Mouse (Mus musculus) limb, embryonic 10.5 days (tissue): Measurements from ENCODE around the gene Cbfa2t2. TPM values are rescaled to one million over a fixed set of nuclear protein-coding genes. Genes with fewer than 3 reads are reported as not detected.
A peak's percentile ranks its signal among the peaks of the same experiment; 100 is the strongest.
"Not testable (repeated sequence)": the region's sequence is repeated elsewhere in the genome, so short reads cannot be mapped to it uniquely, and the experiment has no call there.

Experiments used
- DNase-seq: peaks from one replicate; pipeline ENCODE4 v3.0.0-alpha.2; 2017; ENCODE audit warnings: low spot score
- H3K27ac ChIP-seq: fragments of 300-500 bp; sonication (generic); 2 replicates; pipeline ENCODE4 v1.5.1; 2016; ENCODE audit warnings: mild to moderate bottlenecking
- H3K27me3 ChIP-seq: fragments of 300-500 bp; sonication (generic); 2 replicates; pipeline ENCODE4 v1.6.1; 2016; ENCODE audit warnings: low read depth, mild to moderate bottlenecking; ENCODE audit not compliant: poor library complexity, severe bottlenecking
- H3K36me3 ChIP-seq: fragments of 300-500 bp; sonication (generic); 2 replicates; pipeline ENCODE4 v1.6.1; 2016; ENCODE audit warnings: mild to moderate bottlenecking, moderate library complexity
- H3K4me1 ChIP-seq: fragments of 300-500 bp; sonication (generic); 2 replicates; pipeline ENCODE4 v1.6.1; 2016
- H3K4me3 ChIP-seq: fragments of 300-500 bp; sonication (generic); 2 replicates; pipeline ENCODE4 v1.5.1; 2016; ENCODE audit warnings: mild to moderate bottlenecking, moderate library complexity
- H3K9me3 ChIP-seq: fragments of 300-500 bp; sonication (generic); replicated peaks from 2 replicates; pipeline ENCODE4 v1.6.1; 2016; ENCODE audit warnings: mild to moderate bottlenecking
- WGBS: fragments of 180-500 bp; shearing (Covaris S2); methylation state at CpG from one replicate; pipeline ENCODE4 v1.1.7; 2016; 5-methylcytosine and 5-hydroxymethylcytosine counted together
- polyA plus RNA-seq: library from polyadenylated mRNA; unstranded; fragments of >200 nt; fragmentation: Nextera tagmentation; extraction: Ambion mirVana; gene quantifications from 2 replicates; pipeline ENCODE4 v1.2.1, GENCODE M21; 2016

Gene Cbfa2t2
- polyA plus RNA-seq, 1 experiment from 2014 or later: 59.2 TPM

DNA sequence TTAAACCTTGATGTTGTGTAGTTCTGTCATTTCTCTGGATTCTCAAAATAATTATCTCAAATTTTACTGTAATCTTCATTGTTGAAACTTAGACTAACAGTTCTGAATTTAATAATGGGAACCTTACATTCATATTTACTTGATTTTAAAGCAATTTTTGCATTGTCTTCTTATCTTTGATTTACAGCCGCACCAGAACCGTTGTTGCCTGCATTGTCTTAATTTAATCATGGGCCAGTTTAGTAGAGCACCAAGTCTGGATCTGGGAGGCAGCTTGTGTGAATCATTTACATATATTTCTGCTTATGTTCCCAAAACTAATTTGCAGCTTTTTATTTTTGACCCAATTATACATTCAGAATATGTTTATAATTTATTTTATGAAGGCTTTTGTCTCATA is 23.0 kb downstream of the Cbfa2t2 start:
- no peaks in the 10 kb centered on the region for H3K27me3 ChIP-seq
- peaks cover 36% of the 10 kb centered on the region for H3K4me1 ChIP-seq
- no peaks in the 10 kb centered on the region for H3K9me3 ChIP-seq
- no peak for DNase-seq
- H3K27ac ChIP-seq: no peak overlapping the region
- peaks cover 5% of the 10 kb centered on the region; the same call in 1 of the 2 replicates for H3K36me3 ChIP-seq
- WGBS: 61% methylated on average over 2 of the region's 2 CpGs
- H3K4me3 ChIP-seq: no peak overlapping the region

DNA sequence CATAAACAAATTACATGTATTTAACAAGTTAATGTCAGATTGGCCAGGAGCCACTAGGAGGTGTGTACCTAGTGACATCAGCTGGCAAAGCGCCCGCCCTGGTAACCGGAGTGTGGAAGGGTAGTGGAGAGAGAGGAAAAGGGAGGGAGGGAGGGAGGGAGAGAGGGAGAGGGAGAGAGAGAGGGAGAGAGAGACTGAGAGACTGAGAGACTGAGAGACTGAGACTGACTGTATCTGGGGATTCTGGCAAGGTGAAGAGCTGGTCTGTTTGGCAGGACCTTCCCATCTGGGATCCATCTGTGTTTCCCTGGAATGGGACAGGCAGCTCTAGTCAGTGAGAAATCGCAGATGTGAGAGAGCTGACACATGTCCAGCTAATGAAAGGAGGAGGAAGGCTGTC is 23.6 kb downstream of the Cbfa2t2 start:
- DNase-seq: peak; percentile 68
- H3K27me3 ChIP-seq: no peaks in the 10 kb centered on the region
- H3K36me3 ChIP-seq: peaks cover 5% of the 10 kb centered on the region; the same call in 1 of the 2 replicates
- H3K4me3 ChIP-seq: no peak overlapping the region
- no peaks in the 10 kb centered on the region for H3K9me3 ChIP-seq
- no peak overlapping the region for H3K27ac ChIP-seq
- WGBS: 17% methylated on average over 4 of the region's 4 CpGs
- H3K4me1 ChIP-seq: peaks cover 36% of the 10 kb centered on the region

DNA sequence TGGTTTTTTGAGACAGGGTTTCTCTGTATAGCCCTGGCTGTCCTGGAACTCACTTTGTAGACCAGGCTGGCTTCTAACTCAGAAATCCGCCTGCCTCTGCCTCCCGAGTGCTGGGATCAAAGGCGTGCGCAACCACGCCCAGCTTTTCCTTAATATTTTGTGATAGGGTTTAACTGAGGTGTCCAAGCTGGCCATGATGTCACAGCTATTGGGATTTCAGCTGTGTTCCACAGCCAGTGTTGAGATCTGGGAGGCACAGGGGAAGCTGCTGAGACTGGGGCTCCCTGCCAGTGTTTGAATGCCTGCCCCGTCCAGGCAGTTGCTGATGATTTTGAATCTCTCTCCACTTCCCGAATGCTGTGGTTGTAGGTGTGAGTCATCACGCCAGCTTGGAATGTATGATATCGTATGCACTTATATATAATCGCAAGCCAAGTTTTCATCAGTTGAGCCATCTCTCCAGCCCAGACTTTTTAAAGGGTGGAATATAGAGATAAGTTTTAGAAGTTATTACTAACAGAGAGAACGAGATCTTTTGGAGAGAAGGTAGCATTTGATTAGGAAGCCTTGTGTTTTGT is 27.4 kb downstream of the Cbfa2t2 start:
- no peaks in the 10 kb centered on the region for H3K9me3 ChIP-seq
- H3K4me3 ChIP-seq: no peak overlapping the region
- peaks cover 47% of the 10 kb centered on the region for H3K4me1 ChIP-seq
- DNase-seq: no peak
- 91% methylated on average over 11 of the region's 11 CpGs for WGBS
- H3K27ac ChIP-seq: no peak overlapping the region
- peaks cover 7% of the 10 kb centered on the region for H3K36me3 ChIP-seq
- no peaks in the 10 kb centered on the region for H3K27me3 ChIP-seq

DNA sequence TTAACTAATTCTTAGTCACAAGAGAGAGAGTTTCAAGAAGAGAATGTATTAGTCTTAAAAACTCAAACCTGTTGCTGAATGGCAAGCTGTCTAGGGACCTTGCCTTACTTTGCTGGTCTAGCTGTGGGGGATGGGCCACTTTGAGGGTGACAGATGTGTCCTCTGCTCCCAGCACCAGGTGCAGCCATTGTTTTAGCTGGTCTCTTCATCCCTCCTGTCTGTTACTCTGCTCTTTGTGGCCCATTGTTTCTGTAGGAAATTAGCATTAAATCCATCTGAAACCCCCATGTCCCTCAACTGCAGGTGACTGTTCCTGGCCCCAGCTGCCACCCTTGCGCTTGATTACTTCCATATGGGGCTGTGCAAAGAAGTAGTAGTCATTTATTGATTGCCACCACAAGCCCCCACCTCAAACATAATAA is 29.6 kb downstream of the Cbfa2t2 start:
- Histone ChIP-seq H3K27ac (no peak overlapping the region), H3K4me3 (no peak overlapping the region; the same call in 1 of the 2 replicates), H3K36me3 (peaks cover 7% of the 10 kb centered on the region), H3K4me1 (peaks cover 37% of the 10 kb centered on the region), H3K9me3 (no peaks in the 10 kb centered on the region), H3K27me3 (no peaks in the 10 kb centered on the region)
- peak; percentile 71 for DNase-seq
- 31% methylated on average over 1 of the region's 1 CpGs for WGBS

- H3K4me3 ChIP-seq: no peak overlapping the region
- DNase-seq: no peak
- peaks cover 7% of the 10 kb centered on the region for H3K36me3 ChIP-seq
- no peaks in the 10 kb centered on the region for H3K9me3 ChIP-seq
- H3K27me3 ChIP-seq: no peaks in the 10 kb centered on the region
- no peak overlapping the region for H3K27ac ChIP-seq
- H3K4me1 ChIP-seq: peaks cover 37% of the 10 kb centered on the region
- 82% methylated on average over 5 of the region's 5 CpGs for WGBS
These were observed 30.9 kb downstream of the Cbfa2t2 start for GRCm38 (mm10) chr2:154467139-154467538.

- Histone ChIP-seq H3K4me1 (no peaks in the 10 kb centered on the region), H3K9me3 (no peaks in the 10 kb centered on the region), H3K27ac (no peak overlapping the region), H3K36me3 (peaks cover 5% of the 10 kb centered on the region), H3K27me3 (no peaks in the 10 kb centered on the region), H3K4me3 (no peak overlapping the region)
- no peak for DNase-seq
- 95% methylated on average over 1 of the region's 1 CpGs for whole genome bisulfite sequencing
These were observed 38.2 kb downstream of the Cbfa2t2 start for GRCm38 (mm10) chr2:154474251-154475061.

DNA sequence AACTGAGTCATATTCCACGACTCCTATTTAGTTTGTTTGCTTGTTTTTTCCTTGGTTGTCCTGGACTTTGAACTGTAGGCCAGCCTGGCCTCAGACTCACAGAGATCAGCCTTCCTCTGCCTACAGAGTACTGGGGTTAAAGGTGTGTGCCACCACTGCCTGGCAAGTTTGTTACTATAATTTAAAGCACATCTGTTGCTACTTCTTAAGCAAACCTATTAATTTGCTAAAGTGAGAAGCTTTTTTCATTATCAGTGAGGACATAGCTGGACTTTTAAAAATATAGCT is 38.7 kb downstream of the Cbfa2t2 start:
- Histone ChIP-seq H3K9me3 (no peaks in the 10 kb centered on the region), H3K27ac (no peak overlapping the region), H3K4me1 (peaks cover 4% of the 10 kb centered on the region; the same call in 1 of the 2 replicates), H3K4me3 (no peak overlapping the region), H3K27me3 (no peaks in the 10 kb centered on the region), H3K36me3 (peaks cover 5% of the 10 kb centered on the region)
- WGBS: 88% methylated on average over 1 of the region's 1 CpGs
- DNase-seq: no peak

GRCm38 (mm10) chr2:154475861-154476260 is 39.6 kb downstream of the Cbfa2t2 start:
- no peaks in the 10 kb centered on the region for H3K27me3 ChIP-seq
- DNase-seq: no peak
- WGBS: 96% methylated on average over 7 of the region's 7 CpGs

GRCm38 (mm10) chr2:154477028-154477427 is 40.7 kb downstream of the Cbfa2t2 start:
- no peak for DNase-seq
- 85% methylated on average over 3 of the region's 3 CpGs for WGBS

More at GRCm38 (mm10) chr2:154475861-154476260, 39.6 kb downstream of the Cbfa2t2 start:
- peaks cover 8% of the 10 kb centered on the region; the same call in 1 of the 2 replicates for H3K4me1 ChIP-seq
- H3K27ac ChIP-seq: no peak overlapping the region
- no peaks in the 10 kb centered on the region for H3K9me3 ChIP-seq
- no peak overlapping the region for H3K4me3 ChIP-seq
- peaks cover 5% of the 10 kb centered on the region for H3K36me3 ChIP-seq

DNA sequence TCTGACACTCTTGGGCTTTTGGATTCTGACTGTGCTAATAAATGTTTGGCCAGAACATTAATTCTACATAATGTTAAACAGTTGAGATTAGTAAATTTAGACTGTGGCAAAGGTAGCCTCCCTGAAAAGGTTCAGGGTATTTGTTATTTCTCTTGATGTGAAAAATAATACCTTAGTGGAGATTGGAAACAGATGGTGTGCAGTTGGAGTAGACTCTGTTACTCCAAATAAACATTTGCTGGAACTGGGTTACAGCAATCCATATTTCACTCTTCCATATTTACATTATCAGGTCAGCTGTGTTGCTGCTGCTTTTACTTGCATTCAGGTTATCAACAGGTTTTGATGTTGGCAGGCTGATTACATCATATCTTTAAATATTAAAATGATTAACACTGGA is 55.5 kb downstream of the Cbfa2t2 start:
- H3K36me3 ChIP-seq: no peaks in the 10 kb centered on the region
- H3K27ac ChIP-seq: no peak overlapping the region
- no peak for DNase-seq

More at GRCm38 (mm10) chr2:154477028-154477427, 40.7 kb downstream of the Cbfa2t2 start:
- Histone ChIP-seq H3K36me3 (peaks cover 5% of the 10 kb centered on the region), H3K9me3 (no peaks in the 10 kb centered on the region), H3K27ac (no peak overlapping the region), H3K27me3 (no peaks in the 10 kb centered on the region), H3K4me3 (no peak overlapping the region), H3K4me1 (peaks cover 8% of the 10 kb centered on the region; the same call in 1 of the 2 replicates)

DNA sequence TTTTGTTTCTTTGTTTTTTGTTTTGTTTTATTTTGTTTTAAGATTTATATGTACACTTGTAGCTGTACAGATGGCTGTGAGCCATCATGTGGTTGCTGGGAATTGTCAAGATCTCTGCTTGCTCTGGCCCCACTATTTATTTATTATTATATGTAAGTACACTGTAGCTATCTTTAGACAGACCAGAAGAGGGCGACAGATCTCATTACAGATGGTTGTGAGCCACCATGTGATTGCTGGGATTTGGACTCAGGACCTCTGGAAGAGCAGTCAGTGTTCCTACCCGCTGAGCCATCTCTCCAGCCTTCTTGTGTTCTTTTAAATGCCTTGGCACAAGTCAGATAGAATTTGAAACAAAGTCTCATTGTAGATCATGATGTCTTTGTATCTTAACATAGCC is 57.3 kb downstream of the Cbfa2t2 start:
- not testable (repeated sequence) for H3K4me3 ChIP-seq, DNase-seq, H3K36me3 ChIP-seq, H3K9me3 ChIP-seq, H3K27me3 ChIP-seq, H3K27ac ChIP-seq
- H3K4me1 ChIP-seq: peaks cover 11% of the 10 kb centered on the region
- WGBS: 56% methylated on average over 2 of the region's 2 CpGs

More for the DNA sequence above, 55.5 kb downstream of the Cbfa2t2 start:
- Histone ChIP-seq H3K27me3 (no peaks in the 10 kb centered on the region), H3K4me1 (peaks cover 11% of the 10 kb centered on the region), H3K4me3 (no peak overlapping the region), H3K9me3 (no peaks in the 10 kb centered on the region)

- no peak for DNase-seq
- no peak overlapping the region for H3K27ac ChIP-seq
- no peaks in the 10 kb centered on the region for H3K27me3 ChIP-seq
- WGBS: 92% methylated on average over 4 of the region's 4 CpGs
- H3K9me3 ChIP-seq: no peaks in the 10 kb centered on the region
- H3K4me1 ChIP-seq: peaks cover 11% of the 10 kb centered on the region
- H3K4me3 ChIP-seq: no peak overlapping the region
- H3K36me3 ChIP-seq: peaks cover 6% of the 10 kb centered on the region; the same call in 1 of the 2 replicates
These were observed 58.7 kb downstream of the Cbfa2t2 start for GRCm38 (mm10) chr2:154495021-154495420.

- Histone ChIP-seq H3K9me3 (no peaks in the 10 kb centered on the region), H3K36me3 (peaks cover 27% of the 10 kb centered on the region)
- WGBS: 78% methylated on average over 5 of the region's 5 CpGs
These were observed 62.3 kb downstream of the Cbfa2t2 start for GRCm38 (mm10) chr2:154498571-154498970.

More at GRCm38 (mm10) chr2:154498571-154498970, 62.3 kb downstream of the Cbfa2t2 start:
- no peaks in the 10 kb centered on the region for H3K27me3 ChIP-seq
- DNase-seq: no peak
- no peak overlapping the region for H3K4me3 ChIP-seq
- no peak overlapping the region for H3K27ac ChIP-seq
- no peaks in the 10 kb centered on the region for H3K4me1 ChIP-seq
